Mouse (Mus musculus): Measurements from ENCODE around the gene Psmb1.
"Not testable (repeated sequence)": the region's sequence is repeated elsewhere in the genome, so short reads cannot be mapped to it uniquely, and the experiment has no call there.

The Psmb1 gene

GRCm38 (mm10) chr17:15459761-15460160 lies 39.8 kb downstream of the Psmb1 start:
- DNase-seq (ENCODE audit: low read depth), result no peak

GRCm38 (mm10) chr17:15456595-15456994 lies 43.0 kb downstream of the Psmb1 start:
- DNase-seq (ENCODE audit: low read depth), result no peak

GRCm38 (mm10) chr17:15455203-15455602 lies 44.3 kb downstream of the Psmb1 start:
- peak; percentile 52 for DNase-seq (ENCODE audit: low read depth)

- DNase-seq (ENCODE audit: low read depth), result no peak
These were observed 49.9 kb downstream of the Psmb1 start for GRCm38 (mm10) chr17:15449606-15450005.

- not testable (repeated sequence) for DNase-seq (ENCODE audit: low read depth)
These were observed 50.4 kb downstream of the Psmb1 start for GRCm38 (mm10) chr17:15449144-15449543.

GRCm38 (mm10) chr17:15447831-15448230 lies 51.7 kb downstream of the Psmb1 start:
- DNase-seq (ENCODE audit: low read depth), result no peak

- no peak for DNase-seq (ENCODE audit: low read depth)
These were observed 54.1 kb downstream of the Psmb1 start for GRCm38 (mm10) chr17:15445421-15445820.

GRCm38 (mm10) chr17:15440463-15441121 lies 59.0 kb downstream of the Psmb1 start:
- peak; percentile 14 for DNase-seq (ENCODE audit: low read depth)

GRCm38 (mm10) chr17:15440067-15440462 lies 59.5 kb downstream of the Psmb1 start:
- no peak for DNase-seq (ENCODE audit: low read depth)

GRCm38 (mm10) chr17:15434748-15435147 lies 64.8 kb downstream of the Psmb1 start:
- DNase-seq (ENCODE audit: low read depth), result no peak

GRCm38 (mm10) chr17:15432036-15432435 lies 67.5 kb downstream of the Psmb1 start:
- no peak for DNase-seq (ENCODE audit: low read depth)

- no peak for DNase-seq (ENCODE audit: low read depth)
These were observed 68.0 kb downstream of the Psmb1 start for GRCm38 (mm10) chr17:15431551-15431950.

GRCm38 (mm10) chr17:15431021-15431514 lies 68.5 kb downstream of the Psmb1 start:
- no peak for DNase-seq (ENCODE audit: low read depth)

GRCm38 (mm10) chr17:15429937-15430336 lies 69.6 kb downstream of the Psmb1 start:
- DNase-seq (ENCODE audit: low read depth), result no peak

GRCm38 (mm10) chr17:15429451-15429850 lies 70.1 kb downstream of the Psmb1 start:
- DNase-seq (ENCODE audit: low read depth), result peak; percentile 12

GRCm38 (mm10) chr17:15425931-15426330 lies 73.6 kb downstream of the Psmb1 start:
- DNase-seq (ENCODE audit: low read depth), result no peak
